Mouse (Mus musculus) cerebellum, adult 2 months (tissue): ENCODE data around the gene Serpind1. TPM values are rescaled to one million over a fixed set of nuclear protein-coding genes. Genes with fewer than 3 reads are reported as not detected.

Experiments used
- DNase-seq, 2 experiments: peaks; one replicate each; pipeline ENCODE4 v3.0.0; 2021
- H3K27ac ChIP-seq: fragments of 200-500 bp; 2 replicates; pipeline ENCODE4 v1.5.1; 2012; ENCODE audit warnings: low read length, control low read depth, inconsistent platforms; ENCODE audit not compliant: insufficient read depth
- H3K27me3 ChIP-seq: fragments of 200-500 bp; 2 replicates; pipeline ENCODE4 v1.6.1; 2012; ENCODE audit warnings: inconsistent platforms, mild to moderate bottlenecking, low read length, moderate library complexity; ENCODE audit not compliant: control insufficient read depth, insufficient read depth
- H3K4me1 ChIP-seq: fragments of 200-500 bp; 2 replicates; pipeline ENCODE4 v1.6.1; 2011; ENCODE audit warnings: low read length; ENCODE audit not compliant: control insufficient read depth, insufficient read depth
- H3K4me3 ChIP-seq: fragments of 200-500 bp; replicated peaks from 2 replicates; pipeline ENCODE3; 2011; ENCODE audit warnings: mild to moderate bottlenecking, low read depth, low read length, control low read depth; ENCODE audit not compliant: insufficient read depth
- CTCF ChIP-seq: fragments of 200-500 bp; IDR thresholded peaks from 2 replicates; pipeline ENCODE4 v1.5.1; 2011; ENCODE audit warnings: low read depth, mild to moderate bottlenecking, control low read depth, low read length, moderate library complexity, borderline replicate concordance; ENCODE audit not compliant: insufficient read depth
- POLR2A ChIP-seq: fragments of 200-500 bp; IDR thresholded peaks from 2 replicates; pipeline ENCODE4 v1.6.1; 2011; ENCODE audit warnings: low read length, control low read depth, borderline replicate concordance; ENCODE audit not compliant: insufficient read depth
- WGBS: fragments of 180-500 bp; shearing (Covaris S2); methylation state at CpG from one replicate; pipeline ENCODE4 v1.1.7; 2018; 5-methylcytosine and 5-hydroxymethylcytosine counted together
- polyA plus RNA-seq: library from polyadenylated mRNA; depleted of rRNA; stranded (reverse); fragments of >200 nt; gene quantifications from 2 replicates; pipeline ENCODE4 v1.2.3, GENCODE M21; 2012

Serpind1 gene
- polyA plus RNA-seq, 1 experiment, result 6.0 TPM

DNA sequence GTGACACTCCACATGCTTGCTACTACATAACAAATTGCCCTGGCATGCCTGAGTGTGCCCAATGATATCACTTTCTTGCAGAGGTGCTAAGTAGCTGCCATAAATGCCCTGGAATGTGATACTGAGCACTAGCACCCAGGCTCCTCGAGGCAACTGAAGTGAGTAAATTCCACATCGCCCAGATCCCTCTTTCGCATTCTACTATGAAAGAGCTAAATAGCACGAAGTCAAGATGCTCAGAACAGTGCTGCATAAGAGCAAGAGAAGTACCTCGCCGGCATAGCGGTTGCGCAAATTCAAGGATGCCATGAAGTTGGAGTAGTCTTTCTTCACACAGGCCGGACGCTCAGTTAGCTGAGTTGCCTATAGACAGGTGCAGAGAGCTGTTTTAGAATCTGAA, 22.1 kb upstream of the Serpind1 start:
- 97% methylated on average over 10 of the region's 10 CpGs for WGBS
- Histone ChIP-seq H3K4me3 (no peak overlapping the region), H3K27ac (no peak overlapping the region), H3K27me3 (no peaks in the 10 kb centered on the region), H3K4me1 (no peaks in the 10 kb centered on the region)
- DNase-seq, result no peak
- no peak for TF ChIP-seq POLR2A
- TF ChIP-seq CTCF, result no peak

DNA sequence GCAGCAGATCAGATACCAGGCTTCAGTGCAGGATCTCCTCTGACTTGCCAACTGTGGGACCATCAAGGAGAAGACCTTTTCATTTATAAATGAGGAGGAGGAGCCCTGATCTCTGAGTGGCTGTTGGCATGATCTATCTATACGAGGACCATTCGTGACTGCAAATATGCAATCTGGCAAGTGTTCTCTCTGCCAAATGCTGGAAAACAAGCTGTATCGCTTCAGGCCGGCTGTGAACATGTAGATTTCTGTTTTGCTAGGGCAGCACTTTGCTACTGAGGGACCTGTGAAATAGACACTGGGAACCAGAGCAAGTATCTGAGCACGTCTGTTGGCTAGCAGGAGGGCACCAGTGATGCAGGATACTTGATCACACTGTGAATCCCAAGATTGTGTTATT, 18.6 kb upstream of the Serpind1 start:
- no peaks in the 10 kb centered on the region for H3K27me3 ChIP-seq
- no peak overlapping the region for H3K27ac ChIP-seq
- no peak for DNase-seq
- H3K4me1 ChIP-seq, result no peaks in the 10 kb centered on the region
- WGBS, result 75% methylated on average over 5 of the region's 5 CpGs
- TF ChIP-seq CTCF, result no peak
- no peak for TF ChIP-seq POLR2A
- H3K4me3 ChIP-seq, result no peak overlapping the region

DNA sequence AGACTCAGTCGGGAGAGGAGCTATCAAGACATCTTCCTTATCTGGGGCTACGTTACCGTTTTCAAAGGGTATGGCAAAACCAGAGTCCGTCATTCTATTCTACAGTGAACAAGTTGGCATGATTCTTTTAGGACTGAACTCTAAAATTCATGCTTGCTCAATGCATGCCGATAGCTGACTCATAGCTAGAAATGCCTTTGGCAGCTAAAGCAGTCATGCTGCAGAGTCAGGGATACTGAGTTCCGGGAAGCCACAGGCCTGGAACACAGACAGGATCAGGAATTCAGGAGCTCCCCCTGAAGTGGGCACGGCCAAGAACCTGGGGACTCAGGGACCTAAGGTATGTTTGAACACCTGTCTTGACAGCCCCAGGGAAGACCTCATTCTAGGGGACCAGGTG, 14.6 kb upstream of the Serpind1 start:
- no peak for DNase-seq
- Histone ChIP-seq H3K27ac (no peak overlapping the region), H3K4me1 (no peaks in the 10 kb centered on the region), H3K4me3 (no peak overlapping the region), H3K27me3 (no peaks in the 10 kb centered on the region)
- WGBS, result 94% methylated on average over 7 of the region's 7 CpGs
- no peak for TF ChIP-seq POLR2A
- no peak for TF ChIP-seq CTCF

DNA sequence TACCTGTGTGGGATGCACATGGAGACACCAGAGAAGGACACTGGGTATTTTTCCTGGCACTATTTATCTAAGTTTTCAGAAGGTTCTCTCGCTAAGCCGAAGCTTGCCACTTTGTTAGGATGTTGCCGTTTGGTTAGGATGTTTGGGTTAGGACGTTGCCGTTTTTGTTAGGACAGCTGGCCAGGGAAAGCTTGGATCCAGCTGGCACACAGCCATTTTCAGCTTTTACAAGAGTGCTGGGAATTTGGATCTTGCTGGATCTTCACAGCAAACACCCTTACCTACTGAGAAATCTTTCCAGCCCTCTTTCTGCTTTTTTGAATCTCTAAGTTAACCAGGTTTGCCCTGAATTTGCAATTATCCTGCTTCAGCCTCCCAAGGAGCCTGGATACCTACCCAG, 9.7 kb upstream of the Serpind1 start:
- Histone ChIP-seq H3K4me3 (no peak overlapping the region), H3K27ac (no peak overlapping the region), H3K27me3 (no peaks in the 10 kb centered on the region), H3K4me1 (no peaks in the 10 kb centered on the region)
- peak in 1 of 2 experiments; percentile 17 for DNase-seq
- 26% methylated on average over 5 of the region's 5 CpGs for WGBS
- TF ChIP-seq CTCF, result no peak
- TF ChIP-seq POLR2A, result no peak

DNA sequence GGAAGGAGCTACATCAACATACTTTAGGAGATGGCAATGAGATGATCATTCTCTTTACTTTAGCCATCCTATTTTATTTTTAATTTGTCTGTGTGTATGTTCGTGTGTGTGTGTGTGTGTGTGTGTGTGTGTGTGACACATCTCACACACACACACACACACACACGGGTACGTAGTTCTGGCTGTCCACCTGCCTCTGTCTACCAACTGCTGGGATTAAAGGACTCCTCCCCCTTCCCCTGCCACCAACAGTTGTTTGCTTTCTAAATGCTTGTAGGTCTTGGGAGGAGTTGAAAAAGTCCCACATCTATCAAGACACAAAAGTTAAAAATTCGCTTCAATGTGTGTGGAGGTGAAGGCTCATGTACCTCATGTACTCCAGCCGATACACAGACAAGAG, 6.4 kb upstream of the Serpind1 start:
- WGBS, result 82% methylated on average over 5 of the region's 5 CpGs
- no peak for DNase-seq
- Histone ChIP-seq H3K27ac (no peak overlapping the region), H3K4me1 (no peaks in the 10 kb centered on the region), H3K4me3 (no peak overlapping the region), H3K27me3 (no peaks in the 10 kb centered on the region)
- TF ChIP-seq POLR2A, result no peak
- TF ChIP-seq CTCF, result no peak

DNA sequence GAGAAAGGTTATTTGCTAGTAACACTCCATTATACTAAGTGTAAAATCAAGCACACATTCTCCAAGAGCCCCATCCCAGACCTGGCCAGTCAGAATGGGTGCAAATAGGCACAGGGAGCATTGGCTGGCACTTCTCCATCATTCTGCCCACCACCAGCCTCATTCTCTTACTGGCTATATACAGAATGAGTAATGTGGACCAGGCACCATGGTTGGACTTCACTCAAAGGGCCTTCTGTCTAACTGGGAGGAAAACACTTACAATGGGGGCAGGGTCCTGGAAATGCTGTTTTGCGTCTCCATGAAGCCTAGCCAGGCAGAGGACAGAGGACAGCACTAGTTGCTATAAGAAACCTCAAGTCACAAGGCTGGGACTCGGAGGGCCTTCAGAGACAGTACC, 5.1 kb upstream of the Serpind1 start:
- peak in 1 of 2 experiments; percentile 8 for DNase-seq
- H3K4me3 ChIP-seq, result no peak overlapping the region
- 84% methylated on average over 2 of the region's 2 CpGs for WGBS
- H3K27me3 ChIP-seq, result no peaks in the 10 kb centered on the region
- no peak overlapping the region for H3K27ac ChIP-seq
- no peaks in the 10 kb centered on the region for H3K4me1 ChIP-seq
- TF ChIP-seq CTCF (no peak), POLR2A (no peak)

DNA sequence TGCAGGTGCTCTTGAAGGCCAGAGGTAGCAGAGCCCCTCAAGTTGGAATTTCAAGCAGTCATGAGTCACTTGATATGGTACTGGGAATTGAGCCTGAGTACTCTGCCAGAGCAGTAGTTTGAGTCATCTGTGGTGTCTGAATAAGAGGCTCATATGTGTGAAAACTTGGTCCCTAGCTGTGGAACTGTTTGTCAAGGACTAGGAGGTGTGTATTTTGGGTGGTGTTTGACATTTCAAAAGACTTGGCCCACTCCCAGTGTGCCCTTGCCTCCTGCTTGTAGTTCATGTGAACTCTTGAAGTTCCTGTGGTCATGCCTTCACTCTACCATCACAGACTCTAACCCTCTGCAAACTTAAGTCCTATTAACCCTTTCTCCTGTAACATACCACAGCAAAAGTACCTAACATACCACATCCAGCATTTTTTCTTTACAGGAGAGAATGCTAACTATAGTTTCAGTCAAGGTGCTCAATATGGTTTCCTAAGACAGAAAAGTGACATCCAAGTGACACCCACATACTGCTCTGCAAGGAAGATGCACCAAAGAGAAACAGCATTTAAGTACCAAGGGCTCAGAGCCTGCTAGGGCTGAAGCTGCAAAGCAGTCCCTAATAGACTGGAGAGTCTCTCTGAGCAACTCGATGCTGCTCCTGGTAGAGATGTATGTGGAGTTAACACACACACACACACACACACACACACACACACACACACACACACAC, 1.2 kb upstream of the Serpind1 start:
- no peak overlapping the region for H3K27ac ChIP-seq
- H3K27me3 ChIP-seq, result no peaks in the 10 kb centered on the region
- no peaks in the 10 kb centered on the region for H3K4me1 ChIP-seq
- no peak overlapping the region for H3K4me3 ChIP-seq
- no peak for DNase-seq
- 100% methylated on average over 1 of the region's 1 CpGs for WGBS
- no peak for TF ChIP-seq CTCF
- TF ChIP-seq POLR2A, result no peak

DNA sequence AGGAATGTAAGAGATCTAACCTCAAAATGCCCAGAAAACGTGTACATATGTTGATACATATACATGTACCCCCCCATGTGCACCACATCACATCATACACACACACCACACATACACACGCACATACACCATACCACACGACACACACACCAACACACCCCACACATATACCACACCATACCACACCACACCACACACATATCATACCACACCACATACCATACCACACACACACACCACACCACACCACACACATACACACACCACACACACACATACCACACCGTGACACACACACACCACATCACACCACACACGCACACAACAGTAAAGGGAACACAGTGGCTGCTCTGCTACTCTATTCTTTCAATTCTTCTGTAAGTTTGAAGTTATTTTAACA, 684 bp downstream of the Serpind1 start:
- DNase-seq, result no peak
- Histone ChIP-seq H3K4me3 (no peak overlapping the region), H3K27ac (no peak overlapping the region), H3K4me1 (no peaks in the 10 kb centered on the region), H3K27me3 (no peaks in the 10 kb centered on the region)
- WGBS, result 95% methylated on average over 5 of the region's 5 CpGs
- TF ChIP-seq CTCF (no peak), POLR2A (no peak)
